Mouse (Mus musculus) kidney, adult 11 months (tissue): ENCODE measurements around the gene Mlx.

ENCODE experiments used
- DNase-seq: peaks from one replicate; pipeline ENCODE4 v3.0.0; 2022

Mlx gene

GRCm38 (mm10) chr11:101086756-101087681, at the start of gene Mlx:
Gene Mlx, plus strand, starts transcription at chr11:101087277.
- peak; percentile 92 for DNase-seq

- no peak for DNase-seq
Measured at GRCm38 (mm10) chr11:101037795-101038194, 49.3 kb upstream of the Mlx start.

GRCm38 (mm10) chr11:101045826-101046225, 41.3 kb upstream of the Mlx start:
- no peak for DNase-seq

- DNase-seq: no peak
Measured at GRCm38 (mm10) chr11:101046440-101046839, 40.6 kb upstream of the Mlx start.

GRCm38 (mm10) chr11:101047502-101047901, 39.6 kb upstream of the Mlx start:
- no peak for DNase-seq

- no peak for DNase-seq
Measured at GRCm38 (mm10) chr11:101050359-101050758, 36.7 kb upstream of the Mlx start.

GRCm38 (mm10) chr11:101051051-101051493, 36.0 kb upstream of the Mlx start:
- DNase-seq: no peak

GRCm38 (mm10) chr11:101051617-101052016, 35.5 kb upstream of the Mlx start:
- DNase-seq: no peak

- DNase-seq: no peak
Measured at GRCm38 (mm10) chr11:101052751-101053473, 34.2 kb upstream of the Mlx start.

- DNase-seq: no peak
Measured at GRCm38 (mm10) chr11:101053974-101054373, 33.1 kb upstream of the Mlx start.

GRCm38 (mm10) chr11:101055418-101055817, 31.7 kb upstream of the Mlx start:
- no peak for DNase-seq

- DNase-seq: no peak
Measured at GRCm38 (mm10) chr11:101056885-101057284, 30.2 kb upstream of the Mlx start.

GRCm38 (mm10) chr11:101057860-101058259, 29.2 kb upstream of the Mlx start:
- peak; percentile 63 for DNase-seq

- DNase-seq: no peak
Measured at GRCm38 (mm10) chr11:101058726-101059125, 28.4 kb upstream of the Mlx start.

GRCm38 (mm10) chr11:101059473-101059872, 27.6 kb upstream of the Mlx start:
- no peak for DNase-seq

- DNase-seq: no peak
Measured at GRCm38 (mm10) chr11:101060126-101060525, 27.0 kb upstream of the Mlx start.

- no peak for DNase-seq
Measured at GRCm38 (mm10) chr11:101061049-101061448, 26.0 kb upstream of the Mlx start.

- no peak for DNase-seq
Measured at GRCm38 (mm10) chr11:101062165-101062884, 24.8 kb upstream of the Mlx start.

GRCm38 (mm10) chr11:101062971-101063675, 24.0 kb upstream of the Mlx start:
- no peak for DNase-seq

- peak; percentile 45 for DNase-seq
Measured at GRCm38 (mm10) chr11:101063676-101064327, 23.3 kb upstream of the Mlx start.

GRCm38 (mm10) chr11:101064462-101064861, 22.6 kb upstream of the Mlx start:
- DNase-seq: no peak

GRCm38 (mm10) chr11:101065002-101065401, 22.1 kb upstream of the Mlx start:
- no peak for DNase-seq
